ENCODE assay signal across 21 mouse cellular contexts in genomic region chr6:137503462-137503861, GRCm38 (mm10).
A peak's percentile ranks its signal among the peaks of the same experiment; 100 is the strongest.
DNase-seq lines count a peak whose midpoint lies in the region; ATAC-seq and TF ChIP-seq lines count a peak whose summit lies in the region.
"Had no signal": no experiment of that assay in that cellular context is flagged by ENCODE, and none has a peak within 500 bp of the region (broad histone marks: within the 10 kb centered on the region; RNA-seq: fewer than 3 reads in every experiment).

No protein-coding gene starts in this region.

- TF ChIP-seq POLR2A in ES-Bruce4 (IDR thresholded peaks at IDR 0.05; ENCODE audit: insufficient read depth, low read length), result no peak

- no peaks in the 10 kb centered on the region for H3K9me3 ChIP-seq in lung, embryonic 16.5 days (ENCODE audit: control insufficient read depth, low read length)
- no peaks in the 10 kb centered on the region for H3K9me3 ChIP-seq in ES-Bruce4 (replicated peaks; ENCODE audit: control insufficient read depth, insufficient read depth, low read length, poor library complexity, severe bottlenecking)
- no peaks in the 10 kb centered on the region for H3K9me3 ChIP-seq in stomach, embryonic 15.5 days
- H3K9me3 ChIP-seq: embryonic facial prominence, embryonic 13.5 days; heart, embryonic 12.5 days; hindbrain, embryonic 13.5 days; limb, embryonic 12.5 days had no signal

- H3K27me3 ChIP-seq in lung, embryonic 16.5 days (ENCODE audit: control insufficient read depth, insufficient read depth, low read depth, low read length), result no peaks in the 10 kb centered on the region
- no peaks in the 10 kb centered on the region for H3K27me3 ChIP-seq in ES-Bruce4 (ENCODE audit: control insufficient read depth, insufficient read depth, low read length, poor library complexity, severe bottlenecking)
- no peaks in the 10 kb centered on the region for H3K27me3 ChIP-seq in stomach, embryonic 15.5 days (replicated peaks)
- H3K27me3 ChIP-seq: embryonic facial prominence, embryonic 13.5 days; heart, embryonic 12.5 days; hindbrain, embryonic 13.5 days; limb, embryonic 12.5 days had no signal

- 82% methylated on average over 8 of the region's 8 CpGs for WGBS in lung, embryonic 16.5 days
- WGBS in stomach, embryonic 15.5 days, result 84% methylated on average over 8 of the region's 8 CpGs

- H3K36me3 ChIP-seq in lung, embryonic 16.5 days (ENCODE audit: control insufficient read depth, insufficient read depth, low read length), result no peaks in the 10 kb centered on the region
- H3K36me3 ChIP-seq in ES-Bruce4 (ENCODE audit: control insufficient read depth, insufficient read depth, low read length, poor library complexity, severe bottlenecking), result peaks cover 2% of the 10 kb centered on the region; the same call in 1 of the 2 replicates
- H3K36me3 ChIP-seq in stomach, embryonic 15.5 days, result no peaks in the 10 kb centered on the region

- H3K9ac ChIP-seq in lung, embryonic 16.5 days (ENCODE audit: low read length), result no peak overlapping the region
- peak overlapping the region; percentile 36 for H3K9ac ChIP-seq in ES-Bruce4 (ENCODE audit: low read depth, poor library complexity, severe bottlenecking)
- no peak overlapping the region for H3K9ac ChIP-seq in stomach, embryonic 15.5 days
- H3K9ac ChIP-seq: embryonic facial prominence, embryonic 13.5 days; forebrain, postnatal 0 days; heart, embryonic 12.5 days; hindbrain, embryonic 13.5 days; limb, embryonic 12.5 days had no signal

- peak; percentile 34; the same call in 1 of the 2 replicates for ATAC-seq in lung, embryonic 16.5 days (ENCODE audit: low read depth)
- ATAC-seq in stomach, embryonic 15.5 days (ENCODE audit: insufficient read depth, low FRiP score, low read depth), result peak; percentile 54; the same call in 1 of the 2 replicates
- no peak for ATAC-seq in activated CD4-positive, CD25-positive, alpha-beta regulatory T cell, adult 4 months
- ATAC-seq: forebrain, postnatal 0 days; inflammation-experienced regulatory T-cells, adult 6 months had no signal

- TF ChIP-seq EP300 in ES-Bruce4 (IDR thresholded peaks at IDR 0.05; ENCODE audit: insufficient read depth, low read depth, low read length), result peak; percentile 64; the same call in 1 of the 2 replicates

- DNase-seq in lung, adult 18-20 months, result no peak
- DNase-seq in R1 (ENCODE audit: low read depth, low spot score), result peak; percentile 82
- no peak for DNase-seq in frontal cortex, postnatal 10 days (ENCODE audit: low spot score in 2 of 2)
- DNase-seq: adrenal gland, postnatal 25 days; cerebellum, adult 11 months; cerebellum, postnatal 10 days; forebrain, postnatal 0 days; heart, postnatal 14 days; kidney, adult 9 months; kidney, postnatal 36 days; retina, postnatal 1 day; thymus, postnatal 25 days had no signal

- H3K4me2 ChIP-seq in lung, embryonic 16.5 days (ENCODE audit: low read depth, low read length), result no peak overlapping the region
- H3K4me2 ChIP-seq in stomach, embryonic 15.5 days, result no peak overlapping the region
- H3K4me2 ChIP-seq: embryonic facial prominence, embryonic 13.5 days; heart, embryonic 12.5 days; hindbrain, embryonic 13.5 days; limb, embryonic 12.5 days had no signal

- H3K27ac ChIP-seq in lung, embryonic 16.5 days (ENCODE audit: low read length), result 0 out of 2 replicates have a peak overlapping the region, but pooled peaks have one; percentile 10
- peak overlapping the region; percentile 77 for H3K27ac ChIP-seq in ES-Bruce4 (ENCODE audit: insufficient read depth, low read length)
- no peak overlapping the region for H3K27ac ChIP-seq in stomach, embryonic 15.5 days
- H3K27ac ChIP-seq: embryonic facial prominence, embryonic 13.5 days; hindbrain, embryonic 13.5 days; limb, embryonic 12.5 days had no signal

- TF ChIP-seq CTCF in ES-Bruce4 (IDR thresholded peaks at IDR 0.05; ENCODE audit: low read depth, low read length), result no peak

- no peak overlapping the region for H3K4me3 ChIP-seq in lung, embryonic 16.5 days (ENCODE audit: low read length)
- H3K4me3 ChIP-seq in ES-Bruce4 (ENCODE audit: low read depth, low read length), result no peak overlapping the region
- no peak overlapping the region for H3K4me3 ChIP-seq in stomach, embryonic 15.5 days (replicated peaks)
- H3K4me3 ChIP-seq: embryonic facial prominence, embryonic 13.5 days; heart, embryonic 12.5 days; hindbrain, embryonic 13.5 days; limb, embryonic 12.5 days had no signal

- H3K4me1 ChIP-seq in lung, embryonic 16.5 days (replicated peaks; ENCODE audit: control insufficient read depth, insufficient read depth, low read length), result no peaks in the 10 kb centered on the region
- peaks cover 8% of the 10 kb centered on the region for H3K4me1 ChIP-seq in ES-Bruce4 (ENCODE audit: control insufficient read depth, insufficient read depth, low read length)
- no peaks in the 10 kb centered on the region for H3K4me1 ChIP-seq in stomach, embryonic 15.5 days
- H3K4me1 ChIP-seq: embryonic facial prominence, embryonic 13.5 days; hindbrain, embryonic 13.5 days; limb, embryonic 12.5 days had no signal
